In the genomic region with DNA sequence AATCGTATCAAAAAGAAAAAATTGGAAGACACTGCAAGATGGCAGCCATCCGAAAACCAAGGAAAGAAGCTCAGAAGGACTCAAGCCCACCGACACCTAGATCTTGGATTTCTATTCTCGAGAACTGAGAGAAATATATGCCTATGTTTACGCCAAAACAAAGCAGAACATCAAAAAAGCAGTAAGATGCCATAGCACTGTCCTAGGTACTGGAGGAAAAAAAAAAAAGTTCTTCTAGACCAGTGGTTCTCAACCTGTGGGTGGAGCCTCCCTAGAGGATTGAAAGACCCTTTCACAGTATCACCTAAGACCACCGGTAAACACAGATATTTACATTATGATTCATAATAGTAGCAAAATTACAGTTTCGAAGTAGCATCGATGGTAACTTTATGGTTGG, we compare ENCODE assay signal across 16 mouse cellular contexts. TPM values are rescaled to one million over a fixed set of nuclear protein-coding genes. Genes with fewer than 3 reads are reported as not detected.
DNase-seq lines count a peak whose midpoint lies in the region; ATAC-seq and TF ChIP-seq lines count a peak whose summit lies in the region.
"Had no signal": no experiment of that assay in that cellular context is flagged by ENCODE, and none has a peak within 500 bp of the region (broad histone marks: within the 10 kb centered on the region; RNA-seq: fewer than 3 reads in every experiment).

No protein-coding gene starts in this region.

- in situ Hi-C loops in CH12.LX (cut with MboI; ENCODE audit: low pct_ligation_motif_present, low pct_unique_long_range_greater_than_20kb, low sequenced_read_pairs), result no loop called here

- peak overlapping the region; percentile 64 for H3K4me2 ChIP-seq in forebrain, embryonic 13.5 days
- no peak overlapping the region for H3K4me2 ChIP-seq in forebrain, postnatal 0 days (ENCODE audit: low read depth)
- H3K4me2 ChIP-seq in CH12.LX (ENCODE audit: insufficient read depth, low read depth, poor library complexity, severe bottlenecking), result no peak overlapping the region
- H3K4me2 ChIP-seq in forebrain, embryonic 16.5 days (ENCODE audit: low read length), result peak overlapping the region; percentile 30
- H3K4me2 ChIP-seq: limb, embryonic 12.5 days had no signal

- H3K9me3 ChIP-seq in forebrain, embryonic 13.5 days (replicated peaks), result no peaks in the 10 kb centered on the region
- no peaks in the 10 kb centered on the region for H3K9me3 ChIP-seq in forebrain, postnatal 0 days (ENCODE audit: low read length)
- H3K9me3 ChIP-seq in CH12.LX (replicated peaks; ENCODE audit: low read length), result no peaks in the 10 kb centered on the region
- no peaks in the 10 kb centered on the region for H3K9me3 ChIP-seq in forebrain, embryonic 16.5 days (ENCODE audit: control insufficient read depth, low read length)
- H3K9me3 ChIP-seq: limb, embryonic 12.5 days had no signal

- ATAC-seq in forebrain, embryonic 13.5 days, result no peak
- ATAC-seq in forebrain, postnatal 0 days, result no peak
- no peak for ATAC-seq in forebrain, embryonic 16.5 days
- ATAC-seq: intestine, postnatal 0 days had no signal

- no peak for TF ChIP-seq EP300 in CH12.LX (IDR thresholded peaks at IDR 0.05; ENCODE audit: low read length)

- H3K27ac ChIP-seq in forebrain, embryonic 13.5 days, result no peak overlapping the region
- H3K27ac ChIP-seq in forebrain, postnatal 0 days (ENCODE audit: low read depth, low read length), result no peak overlapping the region
- no peak overlapping the region for H3K27ac ChIP-seq in left cerebral cortex, adult 2 months
- H3K27ac ChIP-seq in CH12.LX (ENCODE audit: insufficient read depth, low read depth), result no peak overlapping the region
- no peak overlapping the region for H3K27ac ChIP-seq in forebrain, embryonic 16.5 days (ENCODE audit: low read length)
- H3K27ac ChIP-seq: limb, embryonic 12.5 days had no signal

- no peaks in the 10 kb centered on the region for H3K36me3 ChIP-seq in forebrain, embryonic 13.5 days (ENCODE audit: poor library complexity, severe bottlenecking)
- no peaks in the 10 kb centered on the region for H3K36me3 ChIP-seq in forebrain, postnatal 0 days (ENCODE audit: insufficient read depth)
- peaks cover 0 to 21% of the 10 kb centered on the region in 2 experiments for H3K36me3 ChIP-seq in CH12.LX (replicated peaks in 1 of 2; ENCODE audit: control insufficient read depth in 1 of 2, insufficient read depth in 1 of 2, low read length in 1 of 2)
- H3K36me3 ChIP-seq in forebrain, embryonic 16.5 days (ENCODE audit: control insufficient read depth, insufficient read depth), result no peaks in the 10 kb centered on the region; the same call in none of the 2 replicates

- peaks cover 68% of the 10 kb centered on the region for H3K4me1 ChIP-seq in forebrain, embryonic 13.5 days
- peaks cover 22% of the 10 kb centered on the region for H3K4me1 ChIP-seq in forebrain, postnatal 0 days (ENCODE audit: insufficient read depth)
- H3K4me1 ChIP-seq in CH12.LX (ENCODE audit: control insufficient read depth in 1 of 2, insufficient read depth in 2 of 2), result peaks cover 11 to 58% of the 10 kb centered on the region in 2 experiments
- peaks cover 39% of the 10 kb centered on the region for H3K4me1 ChIP-seq in forebrain, embryonic 16.5 days (replicated peaks; ENCODE audit: control insufficient read depth, insufficient read depth, low read length)

- dilution Hi-C loops in CH12.LX (cut with MboI; ENCODE audit: extremely low pct_ligation_motif_present, extremely low pct_unique_long_range_greater_than_20kb, low sequenced_read_pairs), result no loop called here

- H3K4me3 ChIP-seq in forebrain, embryonic 13.5 days, result peak overlapping the region; percentile 75; the same call in 1 of the 2 replicates
- H3K4me3 ChIP-seq in forebrain, postnatal 0 days (ENCODE audit: low read depth, low read length), result no peak overlapping the region
- peak overlapping the region; percentile 77; the same call in 1 of the 2 replicates for H3K4me3 ChIP-seq in left cerebral cortex, adult 2 months
- no peak overlapping the region for H3K4me3 ChIP-seq in CH12.LX (replicated peaks in 1 of 3; ENCODE audit: low read depth in 2 of 3, low read length in 2 of 3, poor library complexity in 1 of 3)
- H3K4me3 ChIP-seq in forebrain, embryonic 16.5 days (replicated peaks; ENCODE audit: low read length), result no peak overlapping the region
- H3K4me3 ChIP-seq: limb, embryonic 12.5 days had no signal

- no peak for TF ChIP-seq RAD21 in CH12.LX (IDR thresholded peaks at IDR 0.05; ENCODE audit: low read depth, low read length)

- H3K27me3 ChIP-seq in forebrain, embryonic 13.5 days, result no peaks in the 10 kb centered on the region
- H3K27me3 ChIP-seq in forebrain, postnatal 0 days (ENCODE audit: insufficient read depth, low read length), result no peaks in the 10 kb centered on the region
- H3K27me3 ChIP-seq in CH12.LX (replicated peaks), result no peaks in the 10 kb centered on the region
- no peaks in the 10 kb centered on the region for H3K27me3 ChIP-seq in forebrain, embryonic 16.5 days (replicated peaks; ENCODE audit: control insufficient read depth, insufficient read depth, low read length)
- H3K27me3 ChIP-seq: limb, embryonic 12.5 days had no signal

- H3K79me2 ChIP-seq in CH12.LX (replicated peaks; ENCODE audit: control insufficient read depth, extremely low read depth, insufficient read depth, poor library complexity, severe bottlenecking), result peaks cover 13% of the 10 kb centered on the region

- 94% methylated on average over 8 of the region's 8 CpGs for WGBS in forebrain, embryonic 13.5 days
- 91% methylated on average over 8 of the region's 8 CpGs for WGBS in forebrain, postnatal 0 days
- WGBS in forebrain, embryonic 16.5 days, result 96% methylated on average over 8 of the region's 8 CpGs

- TF ChIP-seq POLR2A in CH12.LX (IDR thresholded peaks at IDR 0.05; ENCODE audit: low read depth, low read length), result no peak

- intact Hi-C loops in left cerebral cortex, adult 2 months (cut with DNase I), result no loop called here
- intact Hi-C loops in left cerebral cortex, postnatal 36 days (cut with DNase I), result no loop called here

- TF ChIP-seq CTCF in forebrain, postnatal 0 days (IDR thresholded peaks at IDR 0.05; ENCODE audit: low read depth), result no peak
- TF ChIP-seq CTCF in left cerebral cortex, adult 2 months (IDR thresholded peaks at IDR 0.05), result no peak
- no peak for TF ChIP-seq CTCF in CH12.LX (conservative IDR thresholded peaks at IDR 0.05 in 1 of 2, IDR thresholded peaks at IDR 0.05 in 1 of 2; ENCODE audit: low read depth in 2 of 2, low read length in 2 of 2)

- no peak overlapping the region for H3K9ac ChIP-seq in forebrain, embryonic 13.5 days
- H3K9ac ChIP-seq in forebrain, postnatal 0 days, result no peak overlapping the region
- H3K9ac ChIP-seq in CH12.LX (ENCODE audit: insufficient read depth, low read depth), result no peak overlapping the region
- H3K9ac ChIP-seq in forebrain, embryonic 16.5 days (replicated peaks; ENCODE audit: low read depth, low read length), result no peak overlapping the region
- H3K9ac ChIP-seq: limb, embryonic 12.5 days had no signal

- DNase-seq in forebrain, postnatal 0 days, result no peak
- DNase-seq in left cerebral cortex, adult 2 months (ENCODE audit: extremely low spot score in 1 of 2, low spot score in 2 of 2), result no peak
- DNase-seq in left cerebral cortex, postnatal 36 days (ENCODE audit: low spot score in 2 of 2), result no peak
- DNase-seq in CH12.LX (ENCODE audit: extremely low read depth), result no peak
- no peak for DNase-seq in right cerebral cortex, postnatal 36 days (ENCODE audit: low spot score in 2 of 2)
- no peak for DNase-seq in kidney, postnatal 4 days
- DNase-seq: adrenal gland, postnatal 14 days; cerebellum, adult 9-11 months; gastrocnemius, postnatal 25 days; kidney, postnatal 25 days; lung, adult 2 months; right cerebral cortex, postnatal 14 days had no signal

TF ChIP-seq in CH12.LX, 34 proteins besides CTCF, POLR2A, EP300 and RAD21:
- TF ChIP-seq ELF1 (IDR thresholded peaks at IDR 0.05; ENCODE audit: low read depth, low read length) (no peak), ZNF384 (IDR thresholded peaks at IDR 0.05; ENCODE audit: low read depth, low read length) (peak; percentile 72)

RNA-seq across cellular contexts. Expression of gene Nlk, which starts 3.9 kb away (rescaled TPM):
- 34.1 and 34.2 TPM in 2 replicates for polyA plus RNA-seq in forebrain, embryonic 13.5 days (2015; fragmentation: Nextera tagmentation; extraction: Ambion mirVana)
- 43.1 and 43.2 TPM in 2 replicates for total RNA-seq in forebrain, postnatal 0 days (2014; rRNA removed)
- 26.0 and 27.8 TPM in 2 replicates for polyA plus RNA-seq in forebrain, postnatal 0 days (2015; fragmentation: Nextera tagmentation; extraction: Ambion mirVana)
- total RNA-seq in left cerebral cortex, adult 2 months (2021), result 100 to 1,000 TPM; 115 to 118 TPM
- total RNA-seq in left cerebral cortex, postnatal 36 days (2021), result 100 to 1,000 TPM; 105 to 114 TPM
- total RNA-seq in CH12.LX (2012; rRNA removed), result 14.8 and 17.1 TPM in 2 replicates
- total RNA-seq in CH12.LX (2014; rRNA removed), result 22.4 and 22.9 TPM in 2 replicates
- polyA plus RNA-seq in CH12.LX (2012; ENCODE audit: insufficient read length, low read depth), result 15.6 and 20.4 TPM in 2 replicates
- 31.2 and 33.6 TPM in 2 replicates for polyA plus RNA-seq in forebrain, embryonic 16.5 days (2015; fragmentation: Nextera tagmentation; extraction: Ambion mirVana)

RNA-seq across cellular contexts. Expression of gene Ccnq, which starts 58.2 kb away (rescaled TPM):
- polyA plus RNA-seq in forebrain, embryonic 13.5 days (2015; fragmentation: Nextera tagmentation; extraction: Ambion mirVana), result 39.5 and 39.8 TPM in 2 replicates
- 28.3 and 30.7 TPM in 2 replicates for total RNA-seq in forebrain, postnatal 0 days (2014; rRNA removed)
- 31.8 and 33.1 TPM in 2 replicates for polyA plus RNA-seq in forebrain, postnatal 0 days (2015; fragmentation: Nextera tagmentation; extraction: Ambion mirVana)
- total RNA-seq in left cerebral cortex, adult 2 months (2021), result 10 to 100 TPM; 16.1 to 20.1 TPM
- total RNA-seq in left cerebral cortex, postnatal 36 days (2021), result 10 to 100 TPM; 15.9 to 16.8 TPM
- total RNA-seq in CH12.LX (2012; rRNA removed) (55.2 and 55.5 TPM in 2 replicates), CH12.LX (2014; rRNA removed) (56.9 and 63.5 TPM in 2 replicates)
- 37.7 and 47.7 TPM in 2 replicates for polyA plus RNA-seq in CH12.LX (2012; ENCODE audit: insufficient read length, low read depth)
- polyA plus RNA-seq in forebrain, embryonic 16.5 days (2015; fragmentation: Nextera tagmentation; extraction: Ambion mirVana), result 35.6 and 39.5 TPM in 2 replicates

Comparison
In these comparisons a context has a peak if more than half of its experiments do, and no peak if none do; other contexts are left out.
1. H3K4me2 ChIP-seq: peak in forebrain, embryonic 13.5 days (single experiment) and forebrain, embryonic 16.5 days (single experiment); none in forebrain, postnatal 0 days (single experiment) and CH12.LX (single experiment).
2. H3K4me3 ChIP-seq: peak in forebrain, embryonic 13.5 days (single experiment) and left cerebral cortex, adult 2 months (single experiment); none in forebrain, postnatal 0 days (single experiment), CH12.LX (0 of 3) and forebrain, embryonic 16.5 days (single experiment).